Mouse (Mus musculus) midbrain, embryonic 11.5 days (tissue): ENCODE data around the gene Cwc22. TPM values are rescaled to one million over a fixed set of nuclear protein-coding genes. Genes with fewer than 3 reads are reported as not detected.

Experiments
- ATAC-seq: fragments of 200-750 bp; cut with Nextera tagmentation; 2 replicates; pipeline ENCODE4 v1.8.0; 2017; ENCODE audit warnings: moderate TSS enrichment, moderate library complexity; ENCODE audit not compliant: low FRiP score
- DNase-seq: peaks from one replicate; pipeline ENCODE4 v3.0.0; 2015; ENCODE audit warnings: low spot score; ENCODE audit errors: missing footprints
- H3K27ac ChIP-seq: fragments of 300-500 bp; sonication (generic); 2 replicates; pipeline ENCODE4 v1.5.1; 2014; ENCODE audit warnings: low read depth, low read length
- H3K27me3 ChIP-seq: fragments of 300-500 bp; sonication (generic); 2 replicates; pipeline ENCODE4 v1.6.1; 2014; ENCODE audit warnings: mild to moderate bottlenecking, low read length, moderate library complexity, mixed read lengths; ENCODE audit not compliant: control insufficient read depth, insufficient read depth
- H3K36me3 ChIP-seq: fragments of 300-500 bp; sonication (generic); 2 replicates; pipeline ENCODE4 v1.6.1; 2014; ENCODE audit warnings: mild to moderate bottlenecking, low read length, moderate library complexity, mixed read lengths; ENCODE audit not compliant: control insufficient read depth, insufficient read depth
- H3K4me1 ChIP-seq: fragments of 300-500 bp; sonication (generic); 2 replicates; pipeline ENCODE4 v1.6.1; 2014; ENCODE audit warnings: low read length; ENCODE audit not compliant: control insufficient read depth, insufficient read depth
- H3K4me2 ChIP-seq: fragments of 300-500 bp; sonication (generic); 2 replicates; pipeline ENCODE4 v1.6.1; 2014; ENCODE audit warnings: mild to moderate bottlenecking, moderate library complexity
- H3K4me3 ChIP-seq: fragments of 300-500 bp; sonication (generic); 2 replicates; pipeline ENCODE4 v1.5.1; 2014; ENCODE audit warnings: low read depth, low read length
- H3K9ac ChIP-seq: fragments of 300-500 bp; sonication (generic); 2 replicates; pipeline ENCODE4 v1.6.1; 2014; ENCODE audit warnings: low read length
- H3K9me3 ChIP-seq: fragments of 300-500 bp; sonication (generic); 2 replicates; pipeline ENCODE4 v1.6.1; 2016; ENCODE audit warnings: low read length; ENCODE audit not compliant: control insufficient read depth
- WGBS: fragments of 180-500 bp; shearing (Covaris S2); extraction: QIAGEN DNeasy Blood & Tissue Kit; methylation state at CpG from one replicate; pipeline ENCODE4 v1.1.7; 2014; 5-methylcytosine and 5-hydroxymethylcytosine counted together
- polyA plus RNA-seq: library from polyadenylated mRNA; unstranded; fragments of >200 nt; fragmentation: Nextera tagmentation; extraction: Ambion mirVana; gene quantifications from 2 replicates; pipeline ENCODE4 v1.2.1, GENCODE M21; 2014

Gene Cwc22
- polyA plus RNA-seq, 1 experiment from 2014 or later, result 38.5 TPM

GRCm38 (mm10) chr2:77894896-77895295, 51.3 kb downstream of the Cwc22 start:
- no peaks in the 10 kb centered on the region for H3K27me3 ChIP-seq
- 94% methylated on average over 8 of the region's 8 CpGs for WGBS
- peaks cover 13% of the 10 kb centered on the region; the same call in 1 of the 2 replicates for H3K36me3 ChIP-seq
- H3K4me2 ChIP-seq, result no peak overlapping the region
- ATAC-seq, result no peak
- H3K9me3 ChIP-seq, result no peaks in the 10 kb centered on the region
- H3K4me3 ChIP-seq, result no peak overlapping the region
- H3K27ac ChIP-seq, result no peak overlapping the region
- H3K4me1 ChIP-seq, result no peaks in the 10 kb centered on the region
- DNase-seq, result no peak
- no peak overlapping the region for H3K9ac ChIP-seq

- Histone ChIP-seq H3K9me3 (no peaks in the 10 kb centered on the region), H3K27me3 (no peaks in the 10 kb centered on the region), H3K4me3 (no peak overlapping the region), H3K4me2 (no peak overlapping the region), H3K27ac (no peak overlapping the region), H3K9ac (no peak overlapping the region), H3K36me3 (peaks cover 8% of the 10 kb centered on the region; the same call in 1 of the 2 replicates), H3K4me1 (no peaks in the 10 kb centered on the region)
- no peak for DNase-seq
- no peak for ATAC-seq
- 97% methylated on average over 8 of the region's 8 CpGs for whole genome bisulfite sequencing
Measured at GRCm38 (mm10) chr2:77893505-77893904, 52.7 kb downstream of the Cwc22 start.

- H3K36me3 ChIP-seq, result peaks cover 8% of the 10 kb centered on the region; the same call in 1 of the 2 replicates
Measured at GRCm38 (mm10) chr2:77892573-77892972, 53.6 kb downstream of the Cwc22 start.

GRCm38 (mm10) chr2:77890836-77891438, 55.2 kb downstream of the Cwc22 start:
- H3K4me1 ChIP-seq, result no peaks in the 10 kb centered on the region
- no peak overlapping the region for H3K27ac ChIP-seq
- no peak overlapping the region for H3K4me2 ChIP-seq
- WGBS, result 96% methylated on average over 5 of the region's 5 CpGs
- DNase-seq, result no peak
- H3K4me3 ChIP-seq, result no peak overlapping the region
- peaks cover 8% of the 10 kb centered on the region; the same call in 1 of the 2 replicates for H3K36me3 ChIP-seq
- H3K9me3 ChIP-seq, result no peaks in the 10 kb centered on the region
- H3K9ac ChIP-seq, result no peak overlapping the region
- no peak for ATAC-seq
- no peaks in the 10 kb centered on the region for H3K27me3 ChIP-seq

More at GRCm38 (mm10) chr2:77892573-77892972, 53.6 kb downstream of the Cwc22 start:
- no peaks in the 10 kb centered on the region for H3K4me1 ChIP-seq
- H3K9ac ChIP-seq, result no peak overlapping the region
- H3K4me2 ChIP-seq, result no peak overlapping the region
- 92% methylated on average over 4 of the region's 4 CpGs for WGBS
- ATAC-seq (no peak), DNase-seq (no peak)
- H3K27ac ChIP-seq, result no peak overlapping the region
- no peak overlapping the region for H3K4me3 ChIP-seq
- no peaks in the 10 kb centered on the region for H3K27me3 ChIP-seq
- no peaks in the 10 kb centered on the region for H3K9me3 ChIP-seq

- H3K36me3 ChIP-seq, result peaks cover 7% of the 10 kb centered on the region; the same call in 1 of the 2 replicates
- ATAC-seq (no peak), DNase-seq (no peak)
- no peaks in the 10 kb centered on the region for H3K4me1 ChIP-seq
- H3K4me2 ChIP-seq, result no peak overlapping the region
- no peak overlapping the region for H3K27ac ChIP-seq
- H3K9ac ChIP-seq, result no peak overlapping the region
- no peaks in the 10 kb centered on the region for H3K27me3 ChIP-seq
- H3K4me3 ChIP-seq, result no peak overlapping the region
- 92% methylated on average over 6 of the region's 6 CpGs for WGBS
- no peaks in the 10 kb centered on the region for H3K9me3 ChIP-seq
Measured at GRCm38 (mm10) chr2:77889949-77890348, 56.2 kb downstream of the Cwc22 start.

- Histone ChIP-seq H3K4me1 (no peaks in the 10 kb centered on the region), H3K27me3 (no peaks in the 10 kb centered on the region), H3K36me3 (peaks cover 2% of the 10 kb centered on the region; the same call in 1 of the 2 replicates), H3K9me3 (no peaks in the 10 kb centered on the region), H3K9ac (no peak overlapping the region), H3K4me3 (no peak overlapping the region), H3K4me2 (no peak overlapping the region), H3K27ac (no peak overlapping the region)
- ATAC-seq (no peak), DNase-seq (no peak)
- 89% methylated on average over 5 of the region's 5 CpGs for WGBS
Measured at GRCm38 (mm10) chr2:77889401-77889800, 56.8 kb downstream of the Cwc22 start.

GRCm38 (mm10) chr2:77888826-77889225, 57.3 kb downstream of the Cwc22 start:
- Histone ChIP-seq H3K9ac (no peak overlapping the region), H3K27me3 (no peaks in the 10 kb centered on the region), H3K9me3 (no peaks in the 10 kb centered on the region), H3K4me3 (no peak overlapping the region), H3K27ac (no peak overlapping the region), H3K4me1 (no peaks in the 10 kb centered on the region), H3K36me3 (no peaks in the 10 kb centered on the region), H3K4me2 (no peak overlapping the region)
- DNase-seq (no peak), ATAC-seq (no peak)
- 80% methylated on average over 2 of the region's 2 CpGs for WGBS

- Histone ChIP-seq H3K27me3 (no peaks in the 10 kb centered on the region), H3K9me3 (no peaks in the 10 kb centered on the region), H3K27ac (no peak overlapping the region), H3K4me1 (no peaks in the 10 kb centered on the region), H3K9ac (no peak overlapping the region), H3K4me2 (no peak overlapping the region), H3K36me3 (no peaks in the 10 kb centered on the region), H3K4me3 (no peak overlapping the region)
- ATAC-seq, result no peak
- DNase-seq, result no peak
- 91% methylated on average over 6 of the region's 6 CpGs for WGBS
Measured at GRCm38 (mm10) chr2:77888056-77888455, 58.1 kb downstream of the Cwc22 start.

GRCm38 (mm10) chr2:77887166-77887565, 59.0 kb downstream of the Cwc22 start:
- no peak overlapping the region for H3K9ac ChIP-seq
- H3K27me3 ChIP-seq, result no peaks in the 10 kb centered on the region
- H3K4me2 ChIP-seq, result no peak overlapping the region
- no peak overlapping the region for H3K27ac ChIP-seq
- ATAC-seq, result no peak
- DNase-seq, result no peak
- H3K36me3 ChIP-seq, result no peaks in the 10 kb centered on the region
- no peaks in the 10 kb centered on the region for H3K9me3 ChIP-seq
- 95% methylated on average over 4 of the region's 4 CpGs for WGBS
- H3K4me3 ChIP-seq, result no peak overlapping the region
- no peaks in the 10 kb centered on the region for H3K4me1 ChIP-seq
